Comparison of ENCODE assay signal across 8 mouse cellular contexts in genomic region chr4:132411322-132412094, GRCm38 (mm10). TPM values are rescaled to one million over a fixed set of nuclear protein-coding genes. Genes with fewer than 3 reads are reported as not detected.
A peak's percentile ranks its signal among the peaks of the same experiment; 100 is the strongest.
DNase-seq lines count a peak whose midpoint lies in the region; TF ChIP-seq lines count a peak whose summit lies in the region.

No protein-coding gene starts in this region.

- H3K36me3 ChIP-seq in heart, adult 2 months (ENCODE audit: control insufficient read depth, insufficient read depth, low read length) = peaks cover 8% of the 10 kb centered on the region

- WGBS in heart, adult 2 months = 19% methylated on average over 8 of the region's 8 CpGs

- no peak overlapping the region for H3K4me3 ChIP-seq in heart, adult 2 months

- peak; percentile 38; the same call in 1 of the 2 replicates for TF ChIP-seq POLR2A in heart, adult 2 months (IDR thresholded peaks at IDR 0.05; ENCODE audit: insufficient read depth, low read depth, low read length)

- peaks cover 4% of the 10 kb centered on the region for H3K79me2 ChIP-seq in heart, adult 2 months (replicated peaks; ENCODE audit: control insufficient read depth, insufficient read depth, low read length)

- peak; percentile 74 for TF ChIP-seq CTCF in heart, adult 2 months (IDR thresholded peaks at IDR 0.05)

- TF ChIP-seq EP300 in heart, adult 2 months (IDR thresholded peaks at IDR 0.05; ENCODE audit: insufficient read depth, low read depth, low read length) = peak; percentile 92

- peak; percentile 36 to 70 for DNase-seq in adrenal gland, adult (ENCODE audit: inconsistent age in 2 of 2, low spot score in 1 of 2)
- DNase-seq in adrenal gland, adult 18-20 months (ENCODE audit: low spot score in 2 of 2) = no peak
- peak; percentile 42 for DNase-seq in right cerebral cortex, postnatal 14 days
- DNase-seq in right cerebral cortex, postnatal 25 days = no peak
- peak; percentile 52 to 56 for DNase-seq in heart, adult 2 months
- DNase-seq in liver = peak; percentile 61
- peak; percentile 63 for DNase-seq in retina, embryonic 14.5 days (ENCODE audit: low spot score)
- DNase-seq in layer of hippocampus, postnatal 25 days (ENCODE audit: extremely low spot score in 1 of 2, low spot score in 1 of 2) = no peak

- intact Hi-C loops in heart, adult 2 months (cut with DNase I) = loop anchor here (2.0 to 5.0 kb wide), 5 partner anchors 15 to 119 kb away; no protein-coding TSS in a partner anchor

- no peaks in the 10 kb centered on the region for H3K27me3 ChIP-seq in heart, adult 2 months (ENCODE audit: control insufficient read depth, insufficient read depth, low read length)

- peaks cover 11% of the 10 kb centered on the region for H3K4me1 ChIP-seq in heart, adult 2 months (ENCODE audit: control insufficient read depth, insufficient read depth, low read length)

- peak overlapping the region; percentile 26 for H3K9ac ChIP-seq in heart, adult 2 months (ENCODE audit: low read depth, low read length)

- H3K27ac ChIP-seq in heart, adult 2 months = peak overlapping the region; percentile 48

RNA-seq across cellular contexts. Expression of gene Phactr4, which starts 10.8 kb away (rescaled TPM):
- 10 to 100 TPM; 41.6 to 81.7 TPM for total RNA-seq in adrenal gland, adult 18-20 months (2021)
- total RNA-seq in heart, adult 2 months (2021) = 10 to 100 TPM; 22.3 to 22.4 TPM
- polyA plus RNA-seq in heart, adult 2 months (2012; rRNA removed) = 8.7 and 10.1 TPM in 2 replicates
- total RNA-seq in layer of hippocampus, postnatal 25 days (2021) = 10 to 100 TPM in 1 of 2 experiments, 1 to 10 TPM in 1; 9.5 to 10.7 TPM

RNA-seq across cellular contexts. Expression of gene Med18, which starts 52.2 kb away (rescaled TPM):
- total RNA-seq in adrenal gland, adult 18-20 months (2021) = 1 to 10 TPM; 6.0 to 8.3 TPM
- total RNA-seq in heart, adult 2 months (2021) = 1 to 10 TPM; 3.5 to 4.5 TPM
- 2.1 and 2.2 TPM in 2 replicates for polyA plus RNA-seq in heart, adult 2 months (2012; rRNA removed)
- 1 to 10 TPM; 9.2 to 9.4 TPM for total RNA-seq in layer of hippocampus, postnatal 25 days (2021)

RNA-seq across cellular contexts. Expression of gene Rcc1, which starts 58.1 kb away (rescaled TPM):
- total RNA-seq in adrenal gland, adult 18-20 months (2021) = 10 to 100 TPM; 15.4 to 15.6 TPM
- total RNA-seq in heart, adult 2 months (2021) = 1 to 10 TPM; 6.6 to 7.5 TPM
- polyA plus RNA-seq in heart, adult 2 months (2012; rRNA removed) = 5.1 and 5.2 TPM in 2 replicates
- 10 to 100 TPM; 11.1 to 13.1 TPM for total RNA-seq in layer of hippocampus, postnatal 25 days (2021)

Comparison
In these comparisons a context has a peak if more than half of its experiments do, and no peak if none do; other contexts are left out.
1. DNase-seq: peak in adrenal gland, adult (2 of 2), right cerebral cortex, postnatal 14 days (single experiment), heart, adult 2 months (2 of 2), liver (single experiment) and retina, embryonic 14.5 days (single experiment); none in adrenal gland, adult 18-20 months (0 of 2), right cerebral cortex, postnatal 25 days (single experiment) and layer of hippocampus, postnatal 25 days (0 of 2).